Mouse (Mus musculus) heart, embryonic 11.5 days (tissue): ENCODE results near the gene Cyp4f15. TPM values are rescaled to one million over a fixed set of nuclear protein-coding genes. Genes with fewer than 3 reads are reported as not detected.

Experiments used
- ATAC-seq: fragments of 200-750 bp; cut with Nextera tagmentation; replicated peaks from 2 replicates; pipeline ENCODE4 v1.8.0; 2017; ENCODE audit warnings: moderate library complexity; ENCODE audit not compliant: insufficient number of reproducible peaks, low FRiP score, low TSS enrichment
- H3K27ac ChIP-seq: fragments of 300-500 bp; sonication (generic); 2 replicates; pipeline ENCODE4 v1.5.1; 2014; ENCODE audit warnings: mild to moderate bottlenecking, low read depth, low read length
- H3K27me3 ChIP-seq: fragments of 300-500 bp; sonication (generic); 2 replicates; pipeline ENCODE4 v1.6.1; 2014; ENCODE audit warnings: mild to moderate bottlenecking, low read length, mixed read lengths; ENCODE audit not compliant: control insufficient read depth, insufficient read depth
- H3K36me3 ChIP-seq: fragments of 300-500 bp; sonication (generic); 2 replicates; pipeline ENCODE4 v1.6.1; 2014; ENCODE audit warnings: mild to moderate bottlenecking, low read length, moderate library complexity, mixed read lengths; ENCODE audit not compliant: control insufficient read depth, insufficient read depth
- H3K4me1 ChIP-seq: fragments of 300-500 bp; sonication (generic); 2 replicates; pipeline ENCODE4 v1.6.1; 2014; ENCODE audit warnings: low read length; ENCODE audit not compliant: control insufficient read depth, insufficient read depth
- H3K4me2 ChIP-seq: fragments of 300-500 bp; sonication (generic); 2 replicates; pipeline ENCODE4 v1.6.1; 2014; ENCODE audit warnings: mild to moderate bottlenecking, moderate library complexity
- H3K4me3 ChIP-seq: fragments of 300-500 bp; sonication (generic); 2 replicates; pipeline ENCODE4 v1.5.1; 2014; ENCODE audit warnings: low read depth, low read length
- H3K9ac ChIP-seq: fragments of 300-500 bp; sonication (generic); 2 replicates; pipeline ENCODE4 v1.6.1; 2014; ENCODE audit warnings: mild to moderate bottlenecking, low read depth, low read length, moderate library complexity
- H3K9me3 ChIP-seq: fragments of 300-500 bp; sonication (generic); replicated peaks from 2 replicates; pipeline ENCODE4 v1.6.1; 2016; ENCODE audit warnings: low read length; ENCODE audit not compliant: control insufficient read depth
- WGBS: fragments of 180-500 bp; shearing (Covaris S2); extraction: QIAGEN DNeasy Blood & Tissue Kit; methylation state at CpG from one replicate; pipeline ENCODE4 v1.1.7; 2014; ENCODE audit not compliant: insufficient replicate concordance; 5-methylcytosine and 5-hydroxymethylcytosine counted together
- polyA plus RNA-seq: library from polyadenylated mRNA; unstranded; fragments of >200 nt; fragmentation: Nextera tagmentation; extraction: Ambion mirVana; gene quantifications from 2 replicates; pipeline ENCODE4 v1.2.1, GENCODE M21; 2014

The Cyp4f15 gene
- polyA plus RNA-seq: 0.19 TPM in 1 of 2 replicates, not detected in the other

DNA sequence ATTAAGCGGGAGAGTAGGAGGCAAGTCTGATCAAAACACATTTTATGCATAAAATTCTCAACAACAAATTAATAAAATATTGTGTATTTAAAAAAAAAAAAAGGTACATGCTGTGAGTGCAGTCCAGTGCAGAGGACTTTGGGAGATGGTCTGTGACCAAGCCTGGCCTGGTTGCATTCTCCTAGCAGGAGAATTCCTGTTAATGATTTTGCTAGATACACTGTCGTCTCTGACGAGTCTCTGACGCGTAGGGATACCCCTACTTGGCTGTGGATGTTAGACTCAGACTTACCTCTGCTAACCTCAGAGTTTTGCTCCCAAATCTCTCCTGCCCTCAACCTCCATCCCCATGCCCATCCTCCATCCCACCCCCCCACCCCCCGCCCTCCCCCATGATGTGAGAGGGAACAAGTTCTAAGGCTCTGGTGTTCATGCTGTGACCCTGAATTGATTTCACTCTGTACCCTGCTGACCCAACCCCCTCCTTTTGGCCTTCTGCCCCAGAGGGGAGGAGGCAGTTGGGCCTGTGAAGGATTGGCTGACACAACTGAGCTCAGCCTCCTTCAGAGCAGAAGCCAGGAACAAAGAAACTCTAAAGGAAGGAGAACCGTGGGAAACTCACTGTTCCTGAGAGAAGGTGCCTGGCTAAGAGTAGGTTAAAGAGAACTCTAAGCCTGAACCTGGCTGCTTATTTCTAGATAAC is at the start of gene Cyp4f15:
TSS of gene Cyp4f15 (plus strand) at position 580 of the 703 bp plus-strand sequence.
- H3K4me1 ChIP-seq: 0 out of 2 replicates have a peak, but pooled peaks cover 3% of the 10 kb centered on the region
- H3K27me3 ChIP-seq: no peaks in the 10 kb centered on the region
- H3K9ac ChIP-seq: no peak within 1 kb of the TSS
- no peak within 1 kb of the TSS for H3K4me3 ChIP-seq
- H3K9me3 ChIP-seq: no peaks in the 10 kb centered on the region
- no peak within 1 kb of the TSS for H3K27ac ChIP-seq
- no peak for ATAC-seq
- WGBS: 23% methylated on average over 7 of the region's 7 CpGs
- no peaks in the 10 kb centered on the region for H3K36me3 ChIP-seq
- H3K4me2 ChIP-seq: no peak within 1 kb of the TSS

DNA sequence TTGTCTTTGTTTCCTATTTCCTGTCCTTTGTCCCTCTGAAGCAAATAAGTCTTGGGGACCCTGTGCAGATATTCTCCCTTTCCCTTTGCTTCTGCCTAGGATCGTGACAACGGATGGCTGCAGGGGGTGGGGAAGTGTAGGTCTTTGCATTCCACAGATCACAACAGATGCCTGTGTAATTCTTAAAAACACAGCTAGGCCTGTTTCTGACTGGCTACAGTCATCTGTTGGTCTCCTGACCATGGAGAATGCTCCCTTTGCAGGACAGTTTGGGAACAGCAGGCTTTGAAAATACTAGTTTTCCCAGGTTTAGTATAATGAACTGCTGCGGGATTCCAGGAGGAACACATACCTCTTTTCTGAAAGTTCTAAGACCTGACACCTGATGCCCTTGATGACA is 49.1 kb upstream of the Cyp4f15 start:
- Histone ChIP-seq H3K27me3 (no peaks in the 10 kb centered on the region), H3K9ac (no peak overlapping the region), H3K4me1 (no peaks in the 10 kb centered on the region), H3K9me3 (no peaks in the 10 kb centered on the region), H3K36me3 (no peaks in the 10 kb centered on the region), H3K4me3 (no peak overlapping the region), H3K27ac (no peak overlapping the region), H3K4me2 (no peak overlapping the region)
- WGBS: 66% methylated on average over 3 of the region's 3 CpGs
- ATAC-seq: no peak

DNA sequence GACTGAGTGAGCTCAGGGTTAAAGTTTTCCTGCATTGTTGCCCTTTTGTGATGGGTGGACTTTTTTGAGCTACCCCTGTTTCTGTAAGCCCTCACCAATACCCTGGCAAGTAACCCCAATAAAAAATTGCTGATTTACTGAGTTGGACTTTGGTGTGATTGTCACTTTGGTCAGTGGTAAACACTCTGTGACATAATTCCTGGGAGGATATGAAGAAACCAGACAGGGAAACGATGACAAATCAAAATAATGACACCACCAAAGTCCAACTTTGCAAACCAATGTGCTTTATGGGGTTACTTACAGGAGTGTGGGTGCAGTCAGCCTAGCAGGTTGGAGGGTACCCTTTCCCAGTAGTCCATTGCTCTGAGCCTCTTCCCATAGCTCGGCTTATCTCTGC is 48.3 kb upstream of the Cyp4f15 start:
- Histone ChIP-seq H3K9ac (no peak overlapping the region), H3K4me3 (no peak overlapping the region), H3K27me3 (no peaks in the 10 kb centered on the region), H3K27ac (no peak overlapping the region), H3K9me3 (no peaks in the 10 kb centered on the region), H3K4me2 (no peak overlapping the region), H3K4me1 (no peaks in the 10 kb centered on the region), H3K36me3 (no peaks in the 10 kb centered on the region)
- no peak for ATAC-seq
- WGBS: 77% methylated on average over 2 of the region's 2 CpGs

GRCm38 (mm10) chr17:32646631-32647030 is 38.8 kb upstream of the Cyp4f15 start:
- no peak overlapping the region for H3K4me3 ChIP-seq
- no peak overlapping the region for H3K27ac ChIP-seq
- 94% methylated on average over 4 of the region's 4 CpGs for WGBS
- H3K36me3 ChIP-seq: no peaks in the 10 kb centered on the region
- H3K9ac ChIP-seq: no peak overlapping the region
- H3K27me3 ChIP-seq: no peaks in the 10 kb centered on the region
- H3K9me3 ChIP-seq: no peaks in the 10 kb centered on the region
- no peak for ATAC-seq
- no peaks in the 10 kb centered on the region for H3K4me1 ChIP-seq
- H3K4me2 ChIP-seq: no peak overlapping the region

DNA sequence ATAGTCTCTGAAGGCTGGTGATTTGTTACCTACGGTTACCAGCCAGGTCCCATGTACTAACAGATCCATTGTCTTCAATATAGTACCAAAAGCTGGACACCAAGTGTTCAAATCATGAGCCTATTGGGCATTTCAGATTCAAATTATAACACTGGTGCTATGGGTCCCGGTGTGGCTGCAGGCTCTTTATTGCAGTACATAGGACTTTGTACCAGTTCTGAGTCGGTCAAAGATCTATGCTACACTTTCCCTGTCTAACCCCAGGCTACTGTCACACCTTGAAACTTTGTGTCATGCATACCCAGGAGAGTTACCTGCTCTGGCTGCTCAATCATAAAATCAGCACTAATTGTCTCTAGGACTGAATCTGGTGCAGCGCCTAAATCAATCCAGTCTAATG is 31.6 kb upstream of the Cyp4f15 start:
- H3K9me3 ChIP-seq: no peaks in the 10 kb centered on the region
- no peak overlapping the region for H3K27ac ChIP-seq
- 86% methylated on average over 4 of the region's 4 CpGs for whole genome bisulfite sequencing
- H3K4me2 ChIP-seq: no peak overlapping the region
- no peaks in the 10 kb centered on the region for H3K27me3 ChIP-seq
- no peak overlapping the region for H3K9ac ChIP-seq
- no peak for ATAC-seq
- H3K4me1 ChIP-seq: no peaks in the 10 kb centered on the region
- H3K4me3 ChIP-seq: no peak overlapping the region
- no peaks in the 10 kb centered on the region for H3K36me3 ChIP-seq

- Histone ChIP-seq H3K9me3 (no peaks in the 10 kb centered on the region), H3K27me3 (no peaks in the 10 kb centered on the region), H3K9ac (no peak overlapping the region), H3K27ac (no peak overlapping the region), H3K36me3 (no peaks in the 10 kb centered on the region), H3K4me2 (no peak overlapping the region), H3K4me1 (no peaks in the 10 kb centered on the region), H3K4me3 (no peak overlapping the region)
- ATAC-seq: no peak
- WGBS: 58% methylated on average over 3 of the region's 3 CpGs
Measured at GRCm38 (mm10) chr17:32657041-32657440, 28.4 kb upstream of the Cyp4f15 start.

DNA sequence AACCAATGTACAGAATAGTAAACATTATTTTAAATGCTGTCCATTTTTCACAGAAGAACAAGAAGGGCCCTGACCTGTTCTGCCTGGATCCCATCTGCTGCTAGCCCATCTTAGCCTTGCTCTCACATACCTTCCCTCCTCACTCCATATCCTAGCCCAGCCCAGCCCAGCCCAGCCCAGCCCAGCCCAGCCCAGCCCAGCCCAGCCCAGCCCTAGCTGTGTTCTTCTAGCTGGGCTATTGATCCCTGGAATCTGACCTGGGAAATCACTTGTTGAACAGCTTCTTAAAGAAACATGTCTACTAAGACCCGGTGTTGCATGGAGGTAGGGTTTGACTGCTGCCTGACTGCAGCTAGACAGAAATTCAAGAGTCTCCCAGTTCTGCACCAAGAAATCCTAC is 27.2 kb upstream of the Cyp4f15 start:
- H3K4me2 ChIP-seq: no peak overlapping the region

GRCm38 (mm10) chr17:32658712-32659111 is 26.7 kb upstream of the Cyp4f15 start, which contains the start of gene Cyp4f40:
Gene Cyp4f40, plus strand, starts transcription at chr17:32658900.
- Histone ChIP-seq H3K4me3 (no peak within 1 kb of the TSS), H3K4me1 (no peaks in the 10 kb centered on the region), H3K27ac (no peak within 1 kb of the TSS), H3K27me3 (no peaks in the 10 kb centered on the region), H3K9ac (no peak within 1 kb of the TSS), H3K4me2 (no peak within 1 kb of the TSS), H3K36me3 (no peaks in the 10 kb centered on the region), H3K9me3 (no peaks in the 10 kb centered on the region)
- ATAC-seq: no peak
- 45% methylated on average over 2 of the region's 2 CpGs for WGBS

More for the DNA sequence above, 27.2 kb upstream of the Cyp4f15 start:
- Histone ChIP-seq H3K4me1 (no peaks in the 10 kb centered on the region), H3K9ac (no peak overlapping the region), H3K27me3 (no peaks in the 10 kb centered on the region), H3K27ac (no peak overlapping the region), H3K36me3 (no peaks in the 10 kb centered on the region), H3K9me3 (no peaks in the 10 kb centered on the region), H3K4me3 (no peak overlapping the region)
- WGBS: 78% methylated on average over 1 of the region's 1 CpGs
- no peak for ATAC-seq

DNA sequence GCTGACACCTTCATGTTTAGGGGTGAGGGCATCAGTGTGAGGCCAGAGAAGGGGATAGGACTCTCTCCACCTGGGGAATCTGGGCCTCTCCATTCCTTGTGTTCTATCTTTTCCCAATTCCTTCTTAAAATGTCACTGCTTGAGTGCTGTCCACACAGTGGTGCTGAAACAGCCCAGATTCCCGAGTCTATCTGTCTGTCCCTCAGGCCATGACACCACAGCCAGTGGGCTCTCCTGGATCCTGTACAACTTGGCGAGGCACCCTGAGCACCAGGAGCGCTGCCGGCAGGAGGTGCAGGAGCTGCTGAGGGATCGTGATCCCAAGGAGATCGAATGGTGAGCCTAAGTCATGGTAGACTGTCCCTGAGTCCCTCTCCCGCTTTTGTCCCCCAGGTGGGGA is 11.5 kb upstream of the Cyp4f15 start:
- Histone ChIP-seq H3K9ac (no peak overlapping the region), H3K9me3 (no peaks in the 10 kb centered on the region), H3K4me2 (no peak overlapping the region), H3K4me3 (no peak overlapping the region), H3K27ac (no peak overlapping the region), H3K36me3 (no peaks in the 10 kb centered on the region), H3K27me3 (no peaks in the 10 kb centered on the region), H3K4me1 (no peaks in the 10 kb centered on the region)
- ATAC-seq: no peak
- WGBS: 64% methylated on average over 7 of the region's 7 CpGs
